Mouse (Mus musculus): ENCODE measurements around the gene Echs1.

DNA sequence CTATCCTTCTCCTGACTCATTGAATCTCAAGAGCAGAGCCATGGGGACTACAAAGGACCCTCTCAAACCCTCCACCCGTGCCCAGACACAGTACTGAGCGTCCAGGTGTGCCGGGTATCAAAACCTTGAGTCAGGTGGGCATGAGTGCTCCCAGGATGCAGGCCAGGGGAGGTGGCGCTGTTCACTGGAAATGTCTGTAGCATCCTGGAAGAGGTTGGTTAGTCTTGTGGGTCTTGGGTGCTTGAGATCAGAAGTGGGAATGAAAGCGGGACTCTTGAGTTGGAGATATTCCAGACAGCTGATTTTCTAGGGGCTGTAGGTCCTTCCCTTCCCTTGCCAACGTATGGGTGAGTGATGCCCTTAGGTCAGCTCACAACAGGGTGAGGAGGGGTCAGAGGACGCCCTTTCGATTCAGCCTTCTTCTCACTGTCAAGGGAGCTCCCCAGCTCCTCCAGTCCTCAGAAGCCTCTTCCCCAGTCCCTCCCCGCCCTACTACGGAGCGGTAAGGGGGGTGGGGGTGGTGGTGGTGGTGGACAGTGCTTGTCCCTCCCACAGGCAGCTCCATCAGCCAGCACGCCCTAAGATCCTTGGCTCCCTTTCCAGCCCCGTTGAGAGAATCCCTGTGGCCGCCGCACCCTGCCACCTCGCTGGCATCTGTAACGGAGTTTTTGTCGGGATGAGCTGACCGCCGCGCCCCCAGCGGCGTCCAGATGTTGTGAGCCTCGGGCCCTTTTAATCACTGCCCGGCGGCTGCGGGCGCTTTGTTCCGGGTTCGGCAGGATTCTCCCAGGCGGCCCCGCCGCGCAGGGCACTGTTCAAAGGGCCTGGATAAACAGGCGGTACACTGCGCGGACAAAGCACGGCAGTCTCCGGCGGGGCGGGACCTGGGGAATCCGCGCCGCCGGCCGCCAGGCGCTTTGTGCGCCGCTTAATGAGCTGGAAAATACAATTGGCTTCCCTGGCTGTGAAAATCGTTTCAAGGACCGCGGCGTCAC lies 58.6 kb downstream of the Echs1 start:
- TF ChIP-seq GATA1 (IDR thresholded peaks at IDR 0.05; ENCODE audit: borderline replicate concordance, low read length) (no peak), FLI1 (IDR thresholded peaks at IDR 0.05; ENCODE audit: low read length) (no peak)

Measured in megakaryocyte, embryonic 14.5 days (primary cell).